In the genomic region with DNA sequence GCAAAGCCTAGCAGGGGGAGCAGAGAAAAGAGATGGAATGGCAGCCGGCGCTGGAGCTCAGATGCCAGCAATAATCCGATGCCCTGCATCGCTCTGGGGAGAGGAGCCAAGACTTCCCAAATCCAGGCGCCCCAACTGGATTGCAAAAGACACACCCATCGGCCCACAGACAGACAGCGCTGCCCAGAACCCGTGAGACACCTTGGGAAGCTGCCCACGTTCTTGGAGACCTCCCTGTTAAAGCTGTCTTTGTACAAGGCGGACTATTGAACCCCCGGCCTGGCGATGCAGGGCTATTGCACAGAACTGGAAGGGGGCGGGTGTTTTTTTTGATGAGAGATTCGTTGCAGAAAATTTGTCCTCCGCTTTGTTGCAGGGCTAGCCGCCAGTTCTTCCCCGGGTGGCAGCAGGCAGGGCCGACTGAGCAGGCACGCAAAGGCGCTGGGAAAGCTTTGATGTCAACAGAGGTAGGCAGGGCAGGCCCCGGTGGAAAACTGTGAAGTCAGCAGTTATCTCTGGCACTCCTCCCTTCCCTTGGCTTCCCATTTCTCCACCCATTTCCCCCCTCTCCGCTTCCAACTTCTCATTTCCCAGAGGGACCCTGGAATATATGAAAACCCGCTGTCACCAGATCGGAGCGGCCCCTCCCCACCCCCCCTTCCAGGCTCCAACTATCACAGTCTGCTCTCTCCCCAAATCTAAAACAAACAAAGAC, we compare ENCODE assay signal across 8 mouse cellular contexts. TPM values are rescaled to one million over a fixed set of nuclear protein-coding genes. Genes with fewer than 3 reads are reported as not detected.
DNase-seq lines count a peak whose midpoint lies in the region; ATAC-seq lines count a peak whose summit lies in the region.

No protein-coding gene starts in this region.

- peak; percentile 61 for ATAC-seq in hindbrain, embryonic 16.5 days
- ATAC-seq in monocyte, adult 5-6 weeks (replicated peaks; ENCODE audit: insufficient number of reproducible peaks, low FRiP score, low TSS enrichment, poor library complexity, severe bottlenecking), result no peak

- intact Hi-C loops in gastrocnemius, postnatal 14 days (cut with DNase I; ENCODE audit: low total_unique reads), result no loop called here
- intact Hi-C loops in left cerebral cortex, postnatal 14 days (cut with DNase I), result no loop called here

- peak overlapping the region; percentile 57 for H3K4me2 ChIP-seq in hindbrain, embryonic 16.5 days (ENCODE audit: low read length)

- H3K27ac ChIP-seq in hindbrain, embryonic 16.5 days (ENCODE audit: low read depth, low read length), result peak overlapping the region; percentile 68

- H3K36me3 ChIP-seq in hindbrain, embryonic 16.5 days (ENCODE audit: control insufficient read depth, insufficient read depth, low read length), result no peaks in the 10 kb centered on the region

- no peaks in the 10 kb centered on the region for H3K9me3 ChIP-seq in hindbrain, embryonic 16.5 days (ENCODE audit: control insufficient read depth, low read length)

- H3K27me3 ChIP-seq in hindbrain, embryonic 16.5 days (replicated peaks; ENCODE audit: control insufficient read depth, insufficient read depth, low read length), result no peaks in the 10 kb centered on the region

- H3K4me1 ChIP-seq in hindbrain, embryonic 16.5 days (ENCODE audit: control insufficient read depth, insufficient read depth, low read depth, low read length), result peaks cover 8% of the 10 kb centered on the region

- peak; percentile 42 to 45 for DNase-seq in adrenal gland, adult 18-20 months (ENCODE audit: low spot score in 2 of 2)
- DNase-seq in cerebellum, postnatal 36 days, result peak; percentile 22 to 23
- peak; percentile 50 for DNase-seq in gastrocnemius, postnatal 14 days
- peak; percentile 17 to 32 for DNase-seq in left cerebral cortex, postnatal 14 days (ENCODE audit: low spot score in 2 of 2)
- DNase-seq in lung, postnatal 4 days, result peak; percentile 68 to 79
- peak; percentile 50 for DNase-seq in right cerebral cortex, postnatal 25 days

- 9% methylated on average over 25 of the region's 25 CpGs for WGBS in hindbrain, embryonic 16.5 days

- H3K4me3 ChIP-seq in hindbrain, embryonic 16.5 days (ENCODE audit: low read length), result peak overlapping the region; percentile 28

- peak overlapping the region; percentile 54 for H3K9ac ChIP-seq in hindbrain, embryonic 16.5 days (ENCODE audit: low read depth, low read length)

RNA-seq across cellular contexts. Expression of a gene that starts 28.0 kb away (rescaled TPM):
- total RNA-seq in adrenal gland, adult 18-20 months (2021), result 10 to 100 TPM; 11.7 to 18.7 TPM
- total RNA-seq in gastrocnemius, postnatal 14 days (2021), result 1 to 10 TPM; 3.3 to 4.4 TPM
- 22.7 and 28.0 TPM in 2 replicates for polyA plus RNA-seq in hindbrain, embryonic 16.5 days (2015; fragmentation: Nextera tagmentation; extraction: Ambion mirVana)
- 10 to 100 TPM; 25.8 to 26.4 TPM for total RNA-seq in left cerebral cortex, postnatal 14 days (2021)
- 55.7 to 71.2 TPM (median 60.9 TPM) in 3 replicates for total RNA-seq in monocyte, adult 5-6 weeks (2017)

Comparison
In these comparisons a context has a peak if more than half of its experiments do, and no peak if none do; other contexts are left out.
1. DNase-seq: peak in every context shown above with its lines; median percentile 74 in lung, postnatal 4 days; 50 in gastrocnemius, postnatal 14 days; 50 in right cerebral cortex, postnatal 25 days; 44 in adrenal gland, adult 18-20 months; 24 in left cerebral cortex, postnatal 14 days; 22 in cerebellum, postnatal 36 days.